Mouse (Mus musculus): ENCODE measurements around the gene Prtg. TPM values are rescaled to one million over a fixed set of nuclear protein-coding genes. Genes with fewer than 3 reads are reported as not detected.

Gene Prtg
- total RNA-seq (2021) = under 1 TPM; 0.48 to 0.52 TPM

- intact Hi-C loops (cut with DNase I) = no loop called here
- DNase-seq = peak; percentile 63
Observed at GRCm38 (mm10) chr9:72806731-72807419, at the start of gene Prtg. TSS of gene Prtg (plus strand) at chr9:72806874.

GRCm38 (mm10) chr9:72757143-72757542 lies 49.5 kb upstream of the Prtg start:
- DNase-seq = no peak
- intact Hi-C loops (cut with DNase I) = no loop called here

DNA sequence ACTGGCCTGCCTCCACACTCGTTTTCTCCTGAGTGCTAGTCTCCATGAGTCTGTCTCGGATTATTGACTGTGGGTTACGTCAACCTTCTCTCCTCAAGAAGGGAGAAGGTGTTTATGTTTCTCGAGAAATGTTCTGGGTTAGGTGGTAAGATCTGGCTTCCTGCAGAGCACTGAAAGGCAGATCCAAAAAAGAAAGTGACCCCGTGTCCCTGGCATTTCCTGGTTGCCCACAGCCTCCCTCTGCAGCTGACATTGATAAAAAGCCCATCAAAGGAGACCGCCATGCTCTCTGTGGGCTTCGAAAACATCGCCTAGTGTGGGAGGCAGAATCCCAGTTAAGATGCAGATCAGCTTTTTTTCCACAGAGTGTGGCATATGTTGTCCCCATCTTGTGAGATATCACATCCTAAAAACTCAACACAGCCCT lies 48.0 kb upstream of the Prtg start:
- no peak for DNase-seq
- intact Hi-C loops (cut with DNase I) = no loop called here

DNA sequence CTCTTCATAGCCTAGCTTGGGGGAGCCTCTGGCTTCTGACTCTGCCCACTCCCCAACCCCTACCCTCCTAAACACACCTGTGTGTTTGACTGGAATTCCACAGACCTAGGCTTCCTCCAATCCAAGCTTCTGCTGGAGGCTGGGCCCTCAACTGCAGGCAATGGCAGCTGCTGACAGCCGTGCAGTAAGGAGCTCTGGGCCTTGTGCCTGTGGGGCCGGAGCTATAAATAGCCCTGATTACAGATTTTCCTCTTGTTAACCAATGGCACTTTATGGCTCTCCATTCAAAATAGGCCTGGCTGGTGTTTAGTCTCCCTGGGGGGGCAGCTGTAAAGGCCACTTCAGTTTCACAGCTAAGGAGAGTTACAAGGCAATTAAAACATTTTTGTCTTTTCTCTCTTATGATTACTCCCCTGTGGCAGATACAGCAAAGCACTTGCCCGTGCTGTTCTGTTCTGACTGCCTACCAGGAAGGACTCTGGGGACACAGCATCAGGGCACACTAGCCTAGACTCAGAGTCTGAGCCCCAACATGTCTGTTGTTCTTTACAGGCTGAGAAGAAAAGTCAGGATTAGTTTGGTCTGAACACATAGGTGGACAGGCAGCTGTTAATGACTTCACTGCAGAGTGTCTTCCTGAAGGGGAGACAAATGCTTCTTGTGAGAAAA lies 43.5 kb upstream of the Prtg start:
- intact Hi-C loops (cut with DNase I) = loop anchor here (10.0 kb wide), 1 partner anchor 322 kb away; no protein-coding TSS in a partner anchor
- no peak for DNase-seq

DNA sequence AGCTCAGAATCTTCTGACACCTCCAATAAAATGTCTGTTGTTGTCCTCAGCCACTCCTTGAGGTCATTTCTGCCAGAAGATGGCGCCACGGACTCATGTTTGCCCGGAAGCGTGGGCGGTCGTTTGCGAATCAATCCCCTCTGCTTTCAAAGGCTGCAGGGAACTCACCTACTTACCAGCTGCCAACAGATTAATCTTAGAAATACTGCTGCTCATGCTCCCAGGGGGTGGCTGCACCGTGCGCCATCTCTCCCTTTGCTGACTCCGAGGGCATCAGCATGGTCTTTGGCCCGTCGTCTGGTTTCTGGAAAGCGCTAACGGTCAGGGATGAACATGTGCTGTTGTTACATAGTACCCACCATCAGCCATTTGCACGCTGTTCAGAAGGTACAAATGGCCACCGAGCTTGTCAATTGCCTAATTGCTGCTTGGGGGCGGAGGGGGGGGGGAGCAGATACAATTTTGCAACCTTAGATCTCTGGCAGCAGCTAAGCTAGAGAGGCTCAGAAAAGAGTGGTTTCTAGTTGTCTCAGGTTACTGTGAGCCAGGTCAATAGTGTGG lies 39.8 kb upstream of the Prtg start:
- peak; percentile 94 for DNase-seq
- intact Hi-C loops (cut with DNase I) = loop anchor here (5.0 to 10.0 kb wide), 2 partner anchors 115 to 318 kb away; no protein-coding TSS in a partner anchor

DNA sequence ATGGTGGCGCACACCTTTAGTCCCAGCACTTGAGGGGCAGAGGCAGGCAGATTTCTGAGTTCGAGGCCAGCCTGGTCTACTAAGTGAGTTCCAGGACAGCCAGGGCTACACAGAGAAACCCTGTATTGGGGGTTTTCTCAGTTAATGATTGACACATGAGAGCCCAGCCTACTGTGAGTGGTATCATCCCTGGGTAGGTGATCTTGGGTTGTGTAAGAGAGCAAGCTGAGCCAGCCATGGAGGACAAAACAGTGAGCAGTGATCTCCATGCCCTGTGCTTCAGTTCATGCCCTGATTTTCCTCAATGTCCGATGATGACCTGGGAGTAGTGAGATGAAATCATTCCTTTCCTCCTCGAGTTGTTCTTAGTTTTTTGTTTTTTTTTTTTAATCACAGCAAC lies 31.7 kb upstream of the Prtg start:
- intact Hi-C loops (cut with DNase I) = loop anchor here (2.0 kb wide), 1 partner anchor 60 kb away; no protein-coding TSS in a partner anchor
- no peak for DNase-seq

GRCm38 (mm10) chr9:72779004-72779403 lies 27.7 kb upstream of the Prtg start:
- intact Hi-C loops (cut with DNase I) = no loop called here
- no peak for DNase-seq

DNA sequence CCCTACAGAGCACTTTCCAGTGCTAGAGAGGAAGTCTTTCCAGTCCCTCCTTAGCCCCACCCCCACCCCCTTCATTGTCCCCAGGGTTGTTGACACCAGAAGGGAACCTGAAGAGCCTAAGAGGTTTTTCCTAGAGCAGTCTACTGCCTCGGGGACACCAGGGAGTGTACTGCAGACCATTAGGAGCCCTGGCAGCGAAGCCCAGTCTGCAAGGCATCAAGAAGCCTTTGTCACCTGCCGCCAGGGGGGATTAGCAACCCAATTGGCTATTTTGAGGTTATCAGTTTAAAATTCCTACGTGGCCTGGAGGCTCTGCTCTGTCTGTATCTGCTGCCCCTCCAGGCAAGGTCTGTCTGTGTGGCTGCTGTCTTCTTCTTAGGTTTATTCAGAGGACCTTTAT lies 26.9 kb upstream of the Prtg start:
- no peak for DNase-seq
- intact Hi-C loops (cut with DNase I) = no loop called here

DNA sequence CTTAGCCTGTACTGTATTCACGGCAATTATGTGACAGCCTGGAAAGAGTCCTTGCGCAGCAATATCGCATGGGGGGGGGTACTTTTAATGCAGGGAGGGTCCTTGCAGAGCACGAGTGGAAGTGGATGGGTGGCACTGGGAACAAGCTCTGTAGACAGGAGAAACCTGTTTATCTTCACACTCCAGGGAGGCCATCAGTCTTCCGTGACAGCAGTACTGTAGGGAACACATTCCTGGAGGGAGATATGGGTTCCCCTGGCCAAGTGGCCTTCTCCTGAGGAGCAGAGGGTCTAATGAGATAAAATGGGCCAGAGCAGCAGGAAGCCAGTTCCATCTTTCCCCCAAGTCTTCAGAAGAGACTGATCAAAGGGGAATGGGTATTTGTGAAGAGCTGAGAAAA lies 26.0 kb upstream of the Prtg start:
- intact Hi-C loops (cut with DNase I) = no loop called here
- DNase-seq = no peak

DNA sequence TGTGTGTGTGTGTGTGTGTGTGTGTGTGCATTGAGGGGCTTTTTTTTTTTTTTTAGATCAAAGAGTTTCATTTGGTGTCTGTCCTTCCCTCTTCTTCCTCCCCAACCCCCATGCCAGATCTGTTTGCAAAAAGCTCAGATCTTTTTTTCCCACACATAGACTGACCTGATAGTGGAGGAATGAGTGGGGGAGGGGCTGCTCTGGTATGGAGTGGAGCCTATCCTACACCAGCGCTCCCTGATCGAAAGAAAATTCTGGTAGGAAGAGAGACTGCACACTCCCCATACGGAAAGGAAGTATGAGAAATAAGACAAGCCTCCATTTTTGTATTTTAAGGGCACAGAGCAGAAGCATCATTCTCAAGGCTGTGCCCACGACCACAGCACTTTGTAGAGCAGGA lies 25.2 kb upstream of the Prtg start:
- DNase-seq = no peak
- intact Hi-C loops (cut with DNase I) = no loop called here

- intact Hi-C loops (cut with DNase I) = no loop called here
- no peak for DNase-seq
Observed at GRCm38 (mm10) chr9:72782121-72782520, 24.6 kb upstream of the Prtg start.

- intact Hi-C loops (cut with DNase I) = loop anchor here (2.0 kb wide), 1 partner anchor 33 kb away; no protein-coding TSS in a partner anchor
- no peak for DNase-seq
Observed at GRCm38 (mm10) chr9:72787732-72788131, 18.9 kb upstream of the Prtg start.

DNA sequence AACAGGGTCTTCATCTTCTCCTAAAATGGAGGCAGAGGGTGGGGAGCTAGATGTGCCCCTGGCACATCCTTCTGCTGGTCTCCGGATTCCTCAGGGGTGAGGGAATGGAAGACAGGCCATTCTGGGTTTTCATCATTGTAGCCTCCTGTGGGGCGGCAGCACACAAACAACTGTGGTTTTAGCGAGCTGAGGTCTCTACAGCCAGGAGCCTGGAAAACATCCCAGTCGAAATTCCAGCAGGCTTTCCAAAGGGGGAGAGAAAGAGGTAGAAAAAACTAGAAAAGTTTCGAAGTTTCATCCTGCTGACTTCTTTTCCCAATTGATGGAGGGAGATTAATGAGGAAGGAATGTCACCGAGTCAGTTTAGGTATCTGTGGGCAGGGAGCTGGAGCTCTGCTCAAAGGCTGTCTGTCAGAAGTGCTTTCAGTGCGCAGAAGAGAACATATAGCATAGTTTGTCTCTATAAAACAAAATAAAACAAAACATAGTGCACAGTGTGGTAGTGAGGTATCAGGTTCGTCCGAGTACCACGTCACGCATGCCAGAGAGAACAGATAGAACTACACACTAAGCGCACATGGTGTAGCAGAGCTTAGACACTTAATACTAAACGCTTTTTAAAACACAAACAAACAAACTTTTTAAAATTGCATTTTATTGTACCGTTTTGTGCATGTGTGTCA lies 16.0 kb upstream of the Prtg start:
- DNase-seq = no peak
- intact Hi-C loops (cut with DNase I) = no loop called here

GRCm38 (mm10) chr9:72791213-72791582 lies 15.5 kb upstream of the Prtg start:
- DNase-seq = no peak
- intact Hi-C loops (cut with DNase I) = no loop called here

DNA sequence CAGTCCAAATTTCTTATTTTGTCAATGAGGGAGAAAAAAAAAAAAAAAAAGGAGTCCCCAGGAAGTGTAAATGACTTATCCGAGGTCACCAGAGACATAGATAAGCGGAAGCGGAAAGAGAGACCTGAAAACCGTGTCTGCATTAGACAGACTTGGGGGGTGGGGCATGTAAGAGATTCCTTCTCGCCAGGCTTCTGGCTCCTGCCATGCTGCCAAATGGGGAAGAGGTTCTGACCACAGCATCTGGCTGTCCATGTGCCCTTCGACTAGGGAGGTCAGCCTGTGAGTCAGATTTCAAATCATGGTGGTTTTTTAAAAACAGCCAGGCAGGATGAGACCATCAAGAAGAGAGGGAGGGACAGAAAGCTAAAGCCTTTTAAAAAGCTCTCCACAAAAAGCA lies 15.0 kb upstream of the Prtg start:
- peak; percentile 27 for DNase-seq
- intact Hi-C loops (cut with DNase I) = no loop called here

DNA sequence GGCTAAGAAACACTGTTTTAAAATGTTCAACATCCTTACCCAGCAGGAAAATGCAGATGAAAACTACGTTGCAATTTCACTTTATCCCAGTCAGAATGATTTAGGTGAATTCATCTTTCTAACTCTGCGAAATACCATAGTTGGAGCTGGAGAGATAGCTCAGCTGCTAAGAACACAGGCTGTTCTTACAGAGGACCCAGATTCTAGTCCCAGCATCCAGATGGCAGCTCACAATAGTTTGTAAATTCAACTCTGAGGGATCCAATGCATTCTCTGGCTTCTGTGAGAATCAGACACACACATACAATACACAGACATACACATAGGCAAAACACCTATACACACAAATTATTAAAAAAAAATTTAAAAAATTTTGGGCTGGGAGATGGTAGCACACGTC lies 11.4 kb upstream of the Prtg start:
- intact Hi-C loops (cut with DNase I) = no loop called here
- DNase-seq = no peak

- intact Hi-C loops (cut with DNase I) = no loop called here
- DNase-seq = no peak
Observed at GRCm38 (mm10) chr9:72797136-72797621, 9.5 kb upstream of the Prtg start.

DNA sequence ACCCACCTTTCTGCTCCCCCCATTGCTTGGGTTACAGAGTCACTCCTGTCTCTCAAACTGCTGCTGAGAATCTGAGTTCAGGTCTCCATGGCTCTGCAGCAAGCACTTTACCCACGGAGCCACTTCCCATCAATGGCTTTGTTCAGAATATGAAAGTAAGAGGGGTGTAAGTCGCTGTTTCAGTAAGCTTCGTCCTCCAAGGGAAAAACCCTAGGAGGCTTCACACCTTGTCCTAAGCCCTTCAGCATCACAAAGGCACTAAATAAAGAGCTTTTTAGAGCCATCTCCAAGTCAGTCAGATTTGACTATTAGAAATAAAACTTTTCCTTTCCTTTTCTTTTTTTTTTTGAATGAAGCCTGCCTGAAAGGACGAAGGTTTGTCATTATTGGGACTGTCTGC lies 3.4 kb upstream of the Prtg start:
- intact Hi-C loops (cut with DNase I) = no loop called here
- DNase-seq = no peak

GRCm38 (mm10) chr9:72806146-72806545 lies 528 bp upstream of the Prtg start:
- intact Hi-C loops (cut with DNase I) = no loop called here
- no peak for DNase-seq

GRCm38 (mm10) chr9:72807420-72808005 lies 839 bp downstream of the Prtg start:
- peak; percentile 87 for DNase-seq
- intact Hi-C loops (cut with DNase I) = no loop called here

DNA sequence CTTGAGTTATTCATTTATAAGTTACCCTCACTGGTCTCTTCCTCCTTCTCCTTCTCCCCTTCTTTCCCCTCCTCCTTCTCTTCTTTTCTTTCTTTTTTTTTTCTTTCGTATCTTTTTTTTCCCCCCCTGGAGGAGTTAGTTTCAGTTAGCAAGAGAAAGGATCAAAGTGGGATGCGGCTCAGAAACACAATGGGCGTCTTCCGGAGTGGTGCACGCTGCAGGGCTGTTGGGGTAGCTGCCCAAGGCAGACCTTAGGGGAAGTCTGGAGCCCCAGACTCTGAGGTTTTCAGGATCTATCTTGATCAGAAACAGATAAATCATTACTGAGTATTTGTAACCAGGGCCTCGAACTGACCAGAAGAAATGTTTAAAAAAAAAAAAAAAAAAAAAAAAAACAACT lies 1.5 kb downstream of the Prtg start:
- intact Hi-C loops (cut with DNase I) = no loop called here

More for the DNA sequence above, 1.5 kb downstream of the Prtg start:
- no peak for DNase-seq
